Mouse (Mus musculus) lung, adult 2 months (tissue): Measurements from ENCODE around the gene Mrpl10. TPM values are rescaled to one million over a fixed set of nuclear protein-coding genes. Genes with fewer than 3 reads are reported as not detected.

Experiments
- DNase-seq: peaks from one replicate; pipeline ENCODE4 v3.0.0; 2022
- H3K4me1 ChIP-seq: fragments of 200-500 bp; 2 replicates; pipeline ENCODE4 v1.6.1; 2011; ENCODE audit warnings: low read length; ENCODE audit not compliant: control insufficient read depth, insufficient read depth
- H3K4me3 ChIP-seq: fragments of 200-500 bp; replicated peaks from 2 replicates; pipeline ENCODE3; 2011; ENCODE audit warnings: low read depth, mild to moderate bottlenecking, control low read depth, low read length; ENCODE audit errors: extremely low read depth
- CTCF ChIP-seq: fragments of 200-500 bp; IDR thresholded peaks from 2 replicates; pipeline ENCODE4 v1.5.1; 2011; ENCODE audit warnings: mild to moderate bottlenecking, low read length, control low read depth; ENCODE audit not compliant: insufficient read depth
- POLR2A ChIP-seq: fragments of 200-500 bp; IDR thresholded peaks from 2 replicates; pipeline ENCODE4 v1.6.1; 2011; ENCODE audit warnings: low read depth, mild to moderate bottlenecking, control low read depth, low read length, borderline replicate concordance; ENCODE audit errors: extremely low read depth
- WGBS: fragments of 180-500 bp; shearing (Covaris S2); methylation state at CpG from one replicate; pipeline ENCODE4 v1.1.7; 2018; 5-methylcytosine and 5-hydroxymethylcytosine counted together
- polyA plus RNA-seq: library from polyadenylated mRNA; depleted of rRNA; stranded (reverse); fragments of >200 nt; gene quantifications from 2 replicates; pipeline ENCODE4 v1.2.3, GENCODE M21; 2012

Gene Mrpl10
- polyA plus RNA-seq, 1 experiment, result 64.8 TPM

GRCm38 (mm10) chr11:97009198-97009790, 32.1 kb upstream of the Mrpl10 start:
- no peaks in the 10 kb centered on the region for H3K4me1 ChIP-seq
- no peak overlapping the region for H3K4me3 ChIP-seq
- DNase-seq, result no peak
- TF ChIP-seq POLR2A (no peak), CTCF (no peak)
- WGBS, result 52% methylated on average over 8 of the region's 8 CpGs

GRCm38 (mm10) chr11:97013121-97013670, 28.2 kb upstream of the Mrpl10 start, which contains the start of gene Sp6:
Gene Sp6 (plus strand): TSS chr11:97013394.
- DNase-seq, result no peak
- Histone ChIP-seq H3K4me1 (no peaks in the 10 kb centered on the region), H3K4me3 (peak within 1 kb of the TSS; percentile 2)
- 23% methylated on average over 8 of the region's 8 CpGs for WGBS
- TF ChIP-seq CTCF (no peak), POLR2A (no peak)

GRCm38 (mm10) chr11:97017696-97018582, 23.4 kb upstream of the Mrpl10 start:
- TF ChIP-seq POLR2A (no peak), CTCF (no peak)
- Histone ChIP-seq H3K4me3 (peak overlapping the region; percentile 4), H3K4me1 (peaks cover 2% of the 10 kb centered on the region; the same call in 1 of the 2 replicates)
- WGBS, result 3% methylated on average over 36 of the region's 36 CpGs
- peak; percentile 22 for DNase-seq

GRCm38 (mm10) chr11:97018583-97019344, 22.6 kb upstream of the Mrpl10 start:
- peaks cover 2% of the 10 kb centered on the region; the same call in 1 of the 2 replicates for H3K4me1 ChIP-seq
- peak; percentile 20 for DNase-seq
- TF ChIP-seq POLR2A, result no peak
- TF ChIP-seq CTCF, result no peak
- peak overlapping the region; percentile 0 for H3K4me3 ChIP-seq
- 2% methylated on average over 68 of the region's 68 CpGs for WGBS

GRCm38 (mm10) chr11:97019345-97019708, 22.0 kb upstream of the Mrpl10 start:
- Histone ChIP-seq H3K4me1 (peaks cover 2% of the 10 kb centered on the region; the same call in 1 of the 2 replicates), H3K4me3 (no peak overlapping the region)
- DNase-seq, result no peak
- TF ChIP-seq POLR2A, result no peak
- TF ChIP-seq CTCF, result no peak
- 30% methylated on average over 13 of the region's 13 CpGs for WGBS

- DNase-seq, result no peak
- no peak overlapping the region for H3K4me3 ChIP-seq
- H3K4me1 ChIP-seq, result peaks cover 7% of the 10 kb centered on the region
- 2% methylated on average over 27 of the region's 27 CpGs for WGBS
- no peak for TF ChIP-seq CTCF
- no peak for TF ChIP-seq POLR2A
Observed at GRCm38 (mm10) chr11:97021121-97021765, 20.1 kb upstream of the Mrpl10 start.

- TF ChIP-seq POLR2A, result 0 out of 2 replicates have a peak, but pooled peaks have one; percentile 23
- TF ChIP-seq CTCF, result peak; percentile 65
- 1% methylated on average over 50 of the region's 50 CpGs for WGBS
Observed at GRCm38 (mm10) chr11:97021873-97022484, 19.4 kb upstream of the Mrpl10 start.

GRCm38 (mm10) chr11:97024977-97025376, 16.4 kb upstream of the Mrpl10 start:
- no peak for TF ChIP-seq POLR2A
- TF ChIP-seq CTCF, result no peak
- Histone ChIP-seq H3K4me1 (peaks cover 7% of the 10 kb centered on the region), H3K4me3 (no peak overlapping the region)
- 38% methylated on average over 10 of the region's 10 CpGs for WGBS
- DNase-seq, result no peak

More at GRCm38 (mm10) chr11:97021873-97022484, 19.4 kb upstream of the Mrpl10 start:
- DNase-seq, result peak; percentile 75
- peak overlapping the region; percentile 78 for H3K4me3 ChIP-seq
- H3K4me1 ChIP-seq, result peaks cover 7% of the 10 kb centered on the region
